Mouse (Mus musculus): Measurements from ENCODE around the gene Dnah2.

Dnah2 gene

DNA sequence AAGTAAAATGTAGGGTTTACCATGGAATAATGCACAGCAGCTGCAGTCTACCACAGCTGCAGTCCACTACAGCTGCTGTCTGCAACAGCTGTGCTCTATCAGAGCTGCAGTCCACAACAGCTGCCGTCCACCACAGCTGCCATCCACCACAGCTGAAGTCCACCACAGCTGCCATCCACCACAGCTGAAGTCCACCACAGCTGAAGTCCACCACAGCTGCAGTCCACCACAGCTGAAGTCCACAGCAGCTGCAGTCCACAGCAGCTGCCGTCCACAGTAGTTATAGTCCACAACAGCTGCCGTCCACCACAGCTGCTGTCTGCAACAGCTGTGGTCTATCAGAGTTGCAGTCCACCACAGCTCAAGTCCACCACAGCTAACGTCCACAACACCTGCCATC, 89.0 kb downstream of the Dnah2 start:
- peak; percentile 42 for DNase-seq

DNA sequence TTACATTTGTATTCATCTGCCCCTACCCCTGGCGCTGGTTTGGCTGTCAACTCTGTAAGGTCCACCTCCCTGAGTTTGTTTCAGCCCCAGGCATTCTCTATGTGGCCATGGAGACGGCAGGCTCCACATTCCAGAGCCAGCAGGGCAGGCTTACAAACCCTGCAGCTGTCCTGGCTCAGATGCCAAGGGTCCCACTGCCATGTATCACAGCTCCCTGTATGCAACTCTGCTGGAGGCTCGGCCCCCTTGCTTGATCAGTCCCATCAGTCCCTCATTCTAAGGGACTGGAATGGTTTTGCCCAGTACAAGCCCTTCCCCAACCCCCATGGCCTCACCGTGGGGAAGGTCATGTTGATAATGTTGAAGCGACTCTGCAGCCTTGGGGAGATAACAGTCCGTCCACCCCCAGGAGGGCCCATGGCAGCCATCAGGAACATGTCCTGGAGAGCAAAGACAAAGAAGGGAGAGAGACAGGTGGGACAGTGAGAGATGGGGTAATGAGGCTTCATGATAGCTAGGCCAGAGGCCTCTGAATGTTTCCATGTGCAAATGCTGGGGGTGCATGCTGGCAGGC, 91.8 kb downstream of the Dnah2 start:
- peak; percentile 61 for DNase-seq

DNA sequence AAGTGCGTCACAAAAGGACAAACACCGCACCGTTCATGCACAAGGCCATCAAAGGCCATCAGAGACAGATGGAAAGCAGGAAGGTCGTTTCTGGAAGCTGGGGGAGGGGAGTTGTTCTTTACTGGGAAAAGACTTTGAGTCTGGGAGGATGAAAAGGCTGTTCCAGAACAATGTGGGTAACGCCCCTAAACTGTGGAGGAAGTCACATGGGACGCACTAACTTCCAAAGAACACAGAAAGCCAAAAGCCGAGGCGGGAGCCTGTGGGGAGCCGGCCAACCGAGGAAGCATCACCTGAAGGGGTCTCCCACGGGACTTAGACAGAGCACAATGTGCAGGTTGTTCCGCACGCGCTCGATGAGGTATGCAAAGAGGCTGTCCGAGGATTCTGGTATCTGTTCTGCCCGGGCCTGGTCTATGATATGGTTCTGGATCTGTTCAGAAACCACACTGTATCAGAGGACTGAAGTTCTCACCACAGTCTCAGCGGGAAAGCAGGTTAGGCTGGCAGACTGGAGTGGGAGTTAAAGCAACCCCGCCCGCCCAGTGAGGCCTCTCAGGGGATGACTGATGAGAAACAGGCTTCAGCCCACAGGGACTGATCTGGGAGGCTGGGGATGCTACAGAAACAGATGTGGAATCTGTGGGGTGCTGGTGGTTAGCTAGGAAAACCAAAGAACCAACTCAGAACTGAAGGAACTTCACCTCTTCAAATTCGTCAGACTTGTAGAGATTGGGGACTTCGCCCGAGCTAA, 96.6 kb downstream of the Dnah2 start:
- peak; percentile 52 for DNase-seq

- no peak for DNase-seq
These were observed 101.6 kb downstream of the Dnah2 start for GRCm38 (mm10) chr11:69447299-69447698.

DNA sequence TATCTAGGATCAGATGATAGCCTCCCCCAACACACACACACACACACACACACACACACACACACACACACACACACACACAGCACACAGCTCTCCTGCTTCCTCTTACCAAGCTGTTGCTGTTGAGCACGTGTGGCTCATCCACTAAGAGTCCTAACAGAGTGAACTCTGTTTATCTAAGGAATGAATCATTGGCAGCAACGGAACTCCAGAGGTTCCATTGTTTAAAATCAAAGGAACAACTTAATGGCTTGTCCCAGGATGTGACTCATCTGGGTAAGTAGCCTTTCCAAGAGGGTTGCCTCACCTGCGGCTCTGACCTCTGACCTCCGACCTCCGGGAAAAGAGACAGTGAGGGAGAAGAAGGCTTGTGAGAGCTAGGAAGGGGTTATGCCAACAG, 105.6 kb downstream of the Dnah2 start:
- DNase-seq = peak; percentile 65

DNA sequence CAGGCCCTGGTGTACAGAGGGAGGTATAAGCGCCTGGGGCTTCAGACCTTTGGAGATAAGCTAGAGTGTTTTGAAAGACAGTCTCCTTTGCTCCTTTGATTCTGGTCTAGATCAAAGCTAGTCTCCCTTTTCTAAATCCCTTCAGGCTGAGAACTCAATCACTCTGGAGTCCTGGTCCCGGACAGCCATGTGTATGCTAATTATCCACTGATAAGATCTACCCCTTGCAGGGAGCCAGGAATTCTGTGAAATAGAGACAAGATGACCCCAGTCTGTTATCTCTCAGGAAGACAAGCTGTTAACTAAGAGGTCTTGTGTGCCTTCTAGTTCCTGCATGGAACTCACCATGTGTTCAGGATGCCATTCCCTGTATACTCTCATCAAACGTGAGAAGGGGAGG, 111.6 kb downstream of the Dnah2 start:
- no peak for DNase-seq

- no peak for DNase-seq
These were observed 115.7 kb downstream of the Dnah2 start for GRCm38 (mm10) chr11:69433189-69433588.

DNA sequence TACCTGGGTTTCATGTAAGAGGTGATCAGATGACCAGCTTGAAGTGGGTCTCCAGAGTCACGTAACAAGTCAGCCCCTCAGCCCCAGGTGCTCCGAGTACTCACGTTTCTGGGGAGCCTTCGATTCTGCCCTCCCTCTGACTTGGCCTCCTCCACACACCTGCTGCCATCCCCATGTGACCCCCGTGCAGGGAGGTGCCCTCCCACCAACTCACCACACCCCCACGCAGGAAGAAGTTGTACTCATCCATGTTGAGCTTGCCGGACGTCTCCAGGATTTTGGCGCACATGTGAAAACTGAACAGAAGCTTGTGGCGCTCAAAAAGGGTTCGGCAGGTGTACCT, 116.3 kb downstream of the Dnah2 start:
- DNase-seq = no peak

- peak; percentile 88 for DNase-seq
These were observed 116.9 kb downstream of the Dnah2 start for GRCm38 (mm10) chr11:69431829-69432639.

GRCm38 (mm10) chr11:69430631-69431030, 118.3 kb downstream of the Dnah2 start:
- no peak for DNase-seq

DNA sequence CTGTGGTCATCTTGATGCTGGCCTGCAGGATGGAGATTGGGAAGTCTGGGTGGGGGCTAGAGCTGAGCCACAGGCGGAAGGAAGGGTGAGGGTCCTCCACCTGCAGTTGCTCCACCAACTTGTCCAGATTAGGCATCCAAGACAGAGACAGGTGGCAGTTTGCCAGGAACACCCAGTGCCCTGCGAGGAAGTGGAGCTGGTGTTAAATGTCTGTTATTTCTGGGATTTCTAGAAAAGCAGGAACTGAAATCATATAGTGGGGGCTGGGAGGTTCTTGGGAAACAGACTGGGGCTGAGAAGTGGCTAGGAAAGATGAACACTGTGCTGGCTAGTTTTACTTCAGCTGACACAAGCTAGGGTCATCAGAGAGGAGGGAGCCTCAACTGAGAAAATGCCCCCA, 119.6 kb downstream of the Dnah2 start:
- DNase-seq = peak; percentile 53

DNA sequence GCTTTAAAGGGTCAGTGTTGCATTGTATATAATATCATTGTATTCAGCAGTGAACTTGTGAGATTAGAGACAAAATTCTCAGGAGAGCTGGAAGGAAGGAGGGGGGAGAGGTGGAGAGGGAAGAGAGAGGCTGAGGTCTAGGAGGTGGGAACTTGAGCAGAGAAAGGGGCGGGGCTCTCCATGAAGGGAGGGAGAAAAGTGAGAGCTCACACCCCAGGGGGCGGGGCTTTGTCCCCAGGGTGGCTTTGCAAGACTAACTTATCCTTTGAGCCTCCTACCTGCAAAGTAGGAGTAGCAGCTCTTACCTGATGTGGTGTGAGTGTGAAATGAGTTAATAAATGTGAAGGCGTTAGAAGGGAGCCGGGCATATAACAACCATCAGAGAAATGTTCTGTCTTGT, 120.2 kb downstream of the Dnah2 start:
- peak; percentile 85 for DNase-seq

- DNase-seq = no peak
These were observed 122.7 kb downstream of the Dnah2 start for GRCm38 (mm10) chr11:69426246-69426645.

DNA sequence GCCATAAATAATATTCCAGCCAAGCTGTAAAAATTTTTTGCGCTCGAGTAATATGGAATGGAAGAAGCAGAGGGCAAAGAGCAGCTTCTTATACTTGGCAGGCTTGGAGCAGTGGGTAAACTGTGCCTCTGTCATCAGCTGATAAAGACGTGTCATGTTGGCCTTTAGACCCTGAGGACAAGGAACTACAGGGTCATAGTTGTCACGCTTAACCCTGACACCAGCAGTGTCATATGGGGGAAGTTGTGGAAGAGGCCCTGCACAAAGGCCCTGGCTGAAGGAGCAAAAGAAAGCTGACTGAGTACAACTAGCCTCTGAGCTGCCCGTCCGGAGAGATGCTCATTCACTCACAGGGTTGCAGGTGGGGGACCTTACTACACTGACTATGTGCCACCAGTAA, 125.0 kb downstream of the Dnah2 start:
- no peak for DNase-seq

GRCm38 (mm10) chr11:69422842-69423241, 126.1 kb downstream of the Dnah2 start:
- no peak for DNase-seq

GRCm38 (mm10) chr11:69421131-69421977, 127.6 kb downstream of the Dnah2 start:
- no peak for DNase-seq

GRCm38 (mm10) chr11:69420554-69421000, 128.3 kb downstream of the Dnah2 start:
- no peak for DNase-seq

- DNase-seq = peak; percentile 83
These were observed 128.9 kb downstream of the Dnah2 start for GRCm38 (mm10) chr11:69419813-69420553.

- DNase-seq = peak; percentile 69
These were observed 129.5 kb downstream of the Dnah2 start for GRCm38 (mm10) chr11:69419443-69419812.

DNA sequence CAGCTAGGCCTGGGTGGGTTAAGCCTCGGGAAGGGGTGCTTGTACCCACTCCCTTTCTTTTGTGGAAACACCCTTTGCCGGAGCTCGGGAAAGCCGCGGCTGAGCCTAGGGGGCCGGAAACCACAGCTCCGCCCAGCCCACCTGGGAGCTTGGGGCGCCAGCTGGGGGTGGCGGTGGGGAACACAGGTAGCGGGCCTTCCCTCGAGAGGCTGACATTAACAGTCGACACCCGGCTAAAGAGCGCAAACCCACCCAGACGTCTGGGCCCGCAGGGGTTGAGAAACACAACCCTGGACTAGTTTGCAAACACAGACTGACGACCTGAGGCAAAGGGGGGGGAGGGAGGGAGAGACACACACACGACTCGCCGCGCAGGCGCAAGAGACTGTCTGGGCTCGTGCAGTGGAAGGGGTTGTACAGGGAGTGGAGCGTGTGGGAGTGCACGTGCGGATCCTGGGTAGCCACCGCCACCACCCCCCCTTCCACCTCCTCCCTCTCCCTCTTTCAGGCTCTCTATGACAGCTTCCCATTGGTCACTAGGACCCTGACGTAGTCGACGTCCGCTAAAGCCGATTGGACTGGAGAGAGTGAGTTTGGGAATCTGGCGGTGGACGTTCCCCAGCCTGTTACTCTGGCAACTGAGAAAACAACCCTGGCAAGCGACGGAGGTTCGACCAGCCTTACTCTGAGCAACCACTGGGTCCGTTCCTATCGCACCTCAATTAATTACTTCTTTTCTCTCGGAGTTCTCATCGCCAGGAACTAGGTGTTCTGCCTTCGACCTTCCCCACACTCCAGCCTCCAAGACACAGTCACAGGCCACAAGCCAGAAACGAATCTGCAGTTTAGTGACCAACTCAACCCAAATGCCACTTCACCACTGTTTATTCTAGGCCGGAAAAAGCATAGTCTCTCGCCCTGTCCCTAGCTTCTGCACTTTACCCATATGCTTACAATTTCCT, 130.1 kb downstream of the Dnah2 start:
- DNase-seq = peak; percentile 97

All from kidney, postnatal 10 days (tissue).